Mouse (Mus musculus) B cell, adult 2 months (primary cell): ENCODE results near the gene Nmnat2.
A peak's percentile ranks its signal among the peaks of the same experiment; 100 is the strongest.

ENCODE experiments used
- DNase-seq, 2 experiments: peaks; one replicate each; pipeline ENCODE4 v3.0.0; 2022

Gene Nmnat2

GRCm38 (mm10) chr1:153127622-153128021 is 172.8 kb downstream of the Nmnat2 start:
- DNase-seq = no peak

GRCm38 (mm10) chr1:153128780-153129179 is 174.0 kb downstream of the Nmnat2 start:
- DNase-seq = no peak

- DNase-seq = no peak
These were observed 175.4 kb downstream of the Nmnat2 start for GRCm38 (mm10) chr1:153129992-153130713.

GRCm38 (mm10) chr1:153133865-153134781 is 179.3 kb downstream of the Nmnat2 start:
- no peak for DNase-seq

GRCm38 (mm10) chr1:153136647-153137046 is 181.9 kb downstream of the Nmnat2 start:
- no peak for DNase-seq

- no peak for DNase-seq
These were observed 183.7 kb downstream of the Nmnat2 start for GRCm38 (mm10) chr1:153138486-153138885.

GRCm38 (mm10) chr1:153139635-153140034 is 184.8 kb downstream of the Nmnat2 start:
- DNase-seq = no peak

GRCm38 (mm10) chr1:153140265-153140664 is 185.5 kb downstream of the Nmnat2 start:
- DNase-seq = no peak

GRCm38 (mm10) chr1:153140747-153141228 is 186.0 kb downstream of the Nmnat2 start:
- peak; percentile 19 to 24 for DNase-seq

GRCm38 (mm10) chr1:153144021-153144420 is 189.2 kb downstream of the Nmnat2 start:
- no peak for DNase-seq

- DNase-seq = no peak
These were observed 191.0 kb downstream of the Nmnat2 start for GRCm38 (mm10) chr1:153145791-153146190.

GRCm38 (mm10) chr1:153152594-153152993 is 197.8 kb downstream of the Nmnat2 start:
- DNase-seq = no peak

- DNase-seq = no peak
These were observed 198.9 kb downstream of the Nmnat2 start for GRCm38 (mm10) chr1:153153619-153154137.

- no peak for DNase-seq
These were observed 200.6 kb downstream of the Nmnat2 start for GRCm38 (mm10) chr1:153155364-153155763.

GRCm38 (mm10) chr1:153157021-153157623 is 202.3 kb downstream of the Nmnat2 start:
- no peak for DNase-seq

- DNase-seq = no peak
These were observed 204.3 kb downstream of the Nmnat2 start for GRCm38 (mm10) chr1:153159137-153159536.

- no peak for DNase-seq
These were observed 209.0 kb downstream of the Nmnat2 start for GRCm38 (mm10) chr1:153163831-153164230.

GRCm38 (mm10) chr1:153168293-153168692 is 213.5 kb downstream of the Nmnat2 start:
- DNase-seq = no peak
